Mouse (Mus musculus): ENCODE measurements around the gene Il13ra1. TPM values are rescaled to one million over a fixed set of nuclear protein-coding genes. Genes with fewer than 3 reads are reported as not detected.

The Il13ra1 gene
- 1.0 and 2.6 TPM in 2 replicates for polyA plus RNA-seq (2012; ENCODE audit: insufficient read depth, insufficient read length, missing spikeins)

DNA sequence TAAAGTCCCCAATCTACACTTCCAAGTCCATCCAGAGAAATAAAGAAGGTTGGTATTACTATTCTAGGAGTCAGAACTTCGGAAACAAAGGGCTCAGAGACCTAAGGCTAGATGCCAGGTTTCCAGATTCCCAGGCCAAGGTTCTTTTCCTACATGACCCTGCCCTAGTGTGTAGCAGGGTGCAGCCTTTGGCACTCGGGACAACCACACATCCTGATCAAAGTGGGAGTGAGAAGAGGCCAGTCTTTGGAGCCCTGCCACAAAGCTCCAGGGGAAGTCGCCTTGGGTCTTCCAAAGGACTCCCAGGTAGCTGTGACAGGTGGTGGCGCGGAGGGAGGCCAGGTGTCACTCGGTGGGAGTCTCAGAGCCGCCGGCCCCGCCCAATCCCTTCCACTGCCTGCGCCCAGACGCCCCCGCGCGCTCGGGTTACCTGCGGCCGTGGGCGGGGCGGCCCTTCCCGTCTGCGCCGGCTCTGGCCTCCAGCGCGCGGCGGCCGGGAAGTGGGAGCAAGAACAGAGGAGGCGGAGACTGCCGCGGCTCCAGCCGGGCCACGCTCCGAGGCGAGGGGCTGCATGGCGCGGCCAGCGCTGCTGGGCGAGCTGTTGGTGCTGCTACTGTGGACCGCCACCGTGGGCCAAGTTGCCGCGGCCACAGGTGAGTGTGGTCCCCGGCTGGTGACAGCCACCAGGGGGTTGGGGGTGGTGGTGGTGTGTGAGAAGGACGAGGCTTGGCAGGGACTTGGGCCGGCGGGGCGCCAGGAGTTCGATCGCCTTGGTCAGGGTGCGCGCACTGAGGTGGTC lies at the start of gene Il13ra1:
Gene Il13ra1 (plus strand): TSS at position 489 of the 800 bp plus-strand sequence.
- Histone ChIP-seq H3K27ac (replicated peaks; ENCODE audit: low read depth, low read length) (no peak within 1 kb of the TSS; the same call in 1 of the 2 replicates), H3K4me3 (ENCODE audit: insufficient read depth, low read depth, low read length) (peak within 1 kb of the TSS; percentile 63), H3K4me1 (ENCODE audit: control insufficient read depth, insufficient read depth, insufficient read length, low read length) (no peaks in the 10 kb centered on the region)

- H3K27ac ChIP-seq (replicated peaks; ENCODE audit: low read depth, low read length) = no peak overlapping the region
- no peak overlapping the region for H3K4me3 ChIP-seq (ENCODE audit: insufficient read depth, low read depth, low read length)
- no peaks in the 10 kb centered on the region for H3K4me1 ChIP-seq (ENCODE audit: control insufficient read depth, insufficient read depth, insufficient read length, low read length)
These were observed 37.9 kb upstream of the Il13ra1 start for GRCm38 (mm10) chrX:36073997-36074396.

GRCm38 (mm10) chrX:36077164-36077563 lies 34.7 kb upstream of the Il13ra1 start:
- H3K27ac ChIP-seq (replicated peaks; ENCODE audit: low read depth, low read length) = no peak overlapping the region
- no peak overlapping the region for H3K4me3 ChIP-seq (ENCODE audit: insufficient read depth, low read depth, low read length)

GRCm38 (mm10) chrX:36082917-36083316 lies 29.0 kb upstream of the Il13ra1 start:
- no peaks in the 10 kb centered on the region for H3K4me1 ChIP-seq (ENCODE audit: control insufficient read depth, insufficient read depth, insufficient read length, low read length)
- no peak overlapping the region for H3K27ac ChIP-seq (replicated peaks; ENCODE audit: low read depth, low read length)
- H3K4me3 ChIP-seq (ENCODE audit: insufficient read depth, low read depth, low read length) = no peak overlapping the region

More at GRCm38 (mm10) chrX:36077164-36077563, 34.7 kb upstream of the Il13ra1 start:
- no peaks in the 10 kb centered on the region for H3K4me1 ChIP-seq (ENCODE audit: control insufficient read depth, insufficient read depth, insufficient read length, low read length)

DNA sequence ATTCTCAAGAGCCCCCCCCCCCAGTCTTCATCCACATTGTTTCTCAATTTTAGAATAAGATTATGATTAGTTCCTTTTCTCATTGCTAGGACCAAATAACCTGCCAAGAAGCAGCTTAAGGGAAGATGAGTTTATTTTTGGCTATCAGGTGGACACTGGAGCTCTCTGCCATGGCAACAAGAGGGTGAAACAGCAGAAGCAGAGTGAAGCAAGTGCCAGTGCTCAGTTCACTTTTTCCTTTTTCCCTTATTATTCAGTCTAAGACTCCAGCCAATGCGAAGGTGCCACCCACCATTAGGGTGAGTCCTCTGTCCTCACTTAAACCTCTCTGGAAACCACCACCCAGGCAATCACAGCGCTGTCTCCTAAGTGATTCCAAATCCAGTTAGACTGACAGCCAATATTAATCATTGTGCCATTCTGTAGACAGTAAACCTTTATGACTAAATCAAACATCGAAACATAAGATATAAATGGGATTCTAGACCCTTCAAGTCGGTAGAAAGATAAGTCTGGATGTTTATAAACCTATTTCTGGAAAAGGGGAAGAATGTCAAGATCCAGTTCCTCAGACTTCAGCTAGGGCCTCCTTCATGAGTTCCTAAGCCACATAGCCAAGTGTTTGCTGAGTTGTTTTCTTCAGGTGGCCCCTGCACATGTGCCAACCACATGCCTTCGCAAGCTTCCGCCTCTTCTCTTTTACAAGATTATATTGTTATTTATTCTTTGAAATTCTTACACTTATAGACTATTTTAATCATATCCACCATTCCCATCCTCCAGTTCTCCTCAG lies 23.2 kb upstream of the Il13ra1 start:
- H3K27ac ChIP-seq (replicated peaks; ENCODE audit: low read depth, low read length) = no peak overlapping the region
- no peaks in the 10 kb centered on the region for H3K4me1 ChIP-seq (ENCODE audit: control insufficient read depth, insufficient read depth, insufficient read length, low read length)
- H3K4me3 ChIP-seq (ENCODE audit: insufficient read depth, low read depth, low read length) = no peak overlapping the region

DNA sequence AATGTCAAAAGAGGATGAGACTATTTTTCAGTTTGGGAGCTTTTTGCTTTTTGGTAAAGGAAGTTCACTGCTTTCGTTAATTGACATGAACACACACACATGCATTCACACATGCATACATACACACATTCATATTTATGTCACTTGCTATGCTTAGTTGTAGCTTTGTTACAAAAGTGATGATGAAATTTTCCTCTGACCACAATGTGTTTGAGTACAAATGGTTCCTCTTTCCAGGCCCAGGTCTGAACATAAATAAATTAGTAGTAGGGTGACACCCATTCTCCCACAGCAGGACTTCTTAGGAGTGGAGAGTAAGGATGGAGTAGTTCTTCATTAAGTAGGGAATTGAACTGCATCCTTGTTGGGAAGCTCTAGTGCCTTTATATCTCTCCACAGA lies 11.0 kb upstream of the Il13ra1 start:
- H3K4me1 ChIP-seq (ENCODE audit: control insufficient read depth, insufficient read depth, insufficient read length, low read length) = no peaks in the 10 kb centered on the region

DNA sequence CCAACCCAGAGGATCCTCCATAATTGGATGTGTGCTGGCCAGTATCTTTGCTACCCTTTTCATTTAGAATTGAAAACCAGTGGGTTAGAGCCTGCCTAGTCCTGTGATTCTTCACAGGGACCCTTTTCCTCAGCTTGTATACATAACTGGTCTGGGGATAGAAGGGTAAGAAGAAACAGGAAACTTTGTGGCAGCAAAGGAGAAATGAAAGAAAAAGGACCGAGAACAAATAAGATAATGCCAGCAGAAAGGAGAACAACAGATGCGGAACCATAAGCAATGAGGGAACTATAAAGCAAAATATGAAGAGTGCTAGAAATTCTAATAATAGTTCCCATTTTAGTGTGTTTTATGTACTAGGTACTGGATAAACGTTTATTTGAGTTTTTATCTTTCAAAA lies 10.6 kb upstream of the Il13ra1 start:
- no peak overlapping the region for H3K4me3 ChIP-seq (ENCODE audit: insufficient read depth, low read depth, low read length)
- peak overlapping the region; percentile 43 for H3K27ac ChIP-seq (replicated peaks; ENCODE audit: low read depth, low read length)

More for the DNA sequence above, 11.0 kb upstream of the Il13ra1 start:
- Histone ChIP-seq H3K4me3 (ENCODE audit: insufficient read depth, low read depth, low read length) (no peak overlapping the region), H3K27ac (replicated peaks; ENCODE audit: low read depth, low read length) (peak overlapping the region; percentile 43)

GRCm38 (mm10) chrX:36108601-36109000 lies 3.3 kb upstream of the Il13ra1 start:
- no peaks in the 10 kb centered on the region for H3K4me1 ChIP-seq (ENCODE audit: control insufficient read depth, insufficient read depth, insufficient read length, low read length)
- no peak overlapping the region for H3K4me3 ChIP-seq (ENCODE audit: insufficient read depth, low read depth, low read length)

More for the DNA sequence above, 10.6 kb upstream of the Il13ra1 start:
- no peaks in the 10 kb centered on the region for H3K4me1 ChIP-seq (ENCODE audit: control insufficient read depth, insufficient read depth, insufficient read length, low read length)

DNA sequence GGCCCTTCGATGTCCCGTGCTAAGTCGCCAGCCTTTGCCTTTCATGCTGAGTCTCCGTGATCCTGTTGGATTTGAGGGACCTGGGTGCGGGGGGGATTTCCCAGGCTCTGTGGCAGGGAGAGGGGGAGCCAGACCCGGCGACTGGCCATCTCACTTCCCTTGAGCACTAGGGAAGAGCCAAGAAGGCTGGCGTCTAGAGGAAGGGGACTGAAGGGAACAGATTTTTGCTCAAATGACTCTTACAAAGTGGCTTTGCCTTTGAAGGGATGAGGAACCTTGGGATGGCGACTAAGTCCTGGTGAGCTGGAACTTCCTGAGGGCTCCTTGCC lies 476 bp downstream of the Il13ra1 start:
- H3K27ac ChIP-seq (replicated peaks; ENCODE audit: low read depth, low read length) = no peak overlapping the region
- H3K4me1 ChIP-seq (ENCODE audit: control insufficient read depth, insufficient read depth, insufficient read length, low read length) = no peaks in the 10 kb centered on the region
- peak overlapping the region; percentile 63 for H3K4me3 ChIP-seq (ENCODE audit: insufficient read depth, low read depth, low read length)

More at GRCm38 (mm10) chrX:36108601-36109000, 3.3 kb upstream of the Il13ra1 start:
- H3K27ac ChIP-seq (replicated peaks; ENCODE audit: low read depth, low read length) = no peak overlapping the region

GRCm38 (mm10) chrX:36115171-36115570 lies 3.3 kb downstream of the Il13ra1 start:
- no peak overlapping the region for H3K27ac ChIP-seq (replicated peaks; ENCODE audit: low read depth, low read length)
- H3K4me1 ChIP-seq (ENCODE audit: control insufficient read depth, insufficient read depth, insufficient read length, low read length) = no peaks in the 10 kb centered on the region
- H3K4me3 ChIP-seq (ENCODE audit: insufficient read depth, low read depth, low read length) = no peak overlapping the region

- Histone ChIP-seq H3K4me3 (ENCODE audit: insufficient read depth, low read depth, low read length) (no peak overlapping the region), H3K27ac (replicated peaks; ENCODE audit: low read depth, low read length) (no peak overlapping the region; the same call in 1 of the 2 replicates), H3K4me1 (ENCODE audit: control insufficient read depth, insufficient read depth, insufficient read length, low read length) (no peaks in the 10 kb centered on the region)
These were observed 17.3 kb downstream of the Il13ra1 start for GRCm38 (mm10) chrX:36129037-36129770.

- peak overlapping the region; percentile 17; the same call in 1 of the 2 replicates for H3K27ac ChIP-seq (replicated peaks; ENCODE audit: low read depth, low read length)
- H3K4me1 ChIP-seq (ENCODE audit: control insufficient read depth, insufficient read depth, insufficient read length, low read length) = no peaks in the 10 kb centered on the region
- no peak overlapping the region for H3K4me3 ChIP-seq (ENCODE audit: insufficient read depth, low read depth, low read length)
These were observed 17.8 kb downstream of the Il13ra1 start for GRCm38 (mm10) chrX:36129771-36130108.

DNA sequence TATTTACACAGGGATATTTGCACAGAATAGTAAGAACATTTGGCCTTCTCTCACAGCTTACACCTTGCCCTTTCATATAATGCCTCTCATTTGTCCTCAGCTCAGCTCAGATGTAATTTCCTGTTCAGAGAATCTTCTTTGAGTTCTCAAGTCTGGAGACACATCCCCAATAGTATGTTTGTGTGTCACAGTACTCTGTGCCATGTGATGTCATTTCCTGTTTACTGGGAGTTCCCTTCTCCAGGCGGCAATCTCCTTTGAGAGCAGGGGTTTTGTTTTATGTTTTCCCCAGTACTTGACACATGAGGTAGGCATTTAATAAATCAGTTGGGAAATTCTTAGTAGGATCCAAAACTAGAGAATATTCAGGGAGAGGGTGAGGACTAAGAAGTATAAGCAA lies 24.4 kb downstream of the Il13ra1 start:
- Histone ChIP-seq H3K4me3 (ENCODE audit: insufficient read depth, low read depth, low read length) (no peak overlapping the region), H3K4me1 (ENCODE audit: control insufficient read depth, insufficient read depth, insufficient read length, low read length) (no peaks in the 10 kb centered on the region), H3K27ac (replicated peaks; ENCODE audit: low read depth, low read length) (no peak overlapping the region)

GRCm38 (mm10) chrX:36141994-36142639 lies 30.2 kb downstream of the Il13ra1 start:
- Histone ChIP-seq H3K27ac (replicated peaks; ENCODE audit: low read depth, low read length) (no peak overlapping the region), H3K4me3 (ENCODE audit: insufficient read depth, low read depth, low read length) (no peak overlapping the region), H3K4me1 (ENCODE audit: control insufficient read depth, insufficient read depth, insufficient read length, low read length) (no peaks in the 10 kb centered on the region)

DNA sequence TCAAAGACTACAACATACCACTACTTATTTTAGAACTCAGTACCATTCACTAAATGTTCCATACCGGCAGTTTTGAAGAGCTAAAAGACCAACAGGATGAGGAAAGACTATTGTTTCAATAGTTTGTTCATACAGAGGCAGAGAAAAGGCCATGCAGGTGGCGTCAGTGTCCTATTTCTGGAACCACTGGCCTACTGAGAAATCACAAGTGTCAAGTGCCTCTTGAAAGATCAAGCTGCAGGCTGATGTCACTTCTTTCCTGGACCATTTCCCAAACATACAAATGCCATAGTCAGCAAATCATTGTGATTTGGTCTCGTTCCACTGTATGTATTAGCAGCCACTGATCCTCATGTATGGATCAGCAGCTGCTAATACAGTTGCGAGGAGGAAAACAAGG lies 34.8 kb downstream of the Il13ra1 start:
- Histone ChIP-seq H3K4me1 (ENCODE audit: control insufficient read depth, insufficient read depth, insufficient read length, low read length) (no peaks in the 10 kb centered on the region), H3K4me3 (ENCODE audit: insufficient read depth, low read depth, low read length) (no peak overlapping the region), H3K27ac (replicated peaks; ENCODE audit: low read depth, low read length) (no peak overlapping the region)
